Mouse (Mus musculus): Measurements from ENCODE around the gene Wdr83os.

DNA sequence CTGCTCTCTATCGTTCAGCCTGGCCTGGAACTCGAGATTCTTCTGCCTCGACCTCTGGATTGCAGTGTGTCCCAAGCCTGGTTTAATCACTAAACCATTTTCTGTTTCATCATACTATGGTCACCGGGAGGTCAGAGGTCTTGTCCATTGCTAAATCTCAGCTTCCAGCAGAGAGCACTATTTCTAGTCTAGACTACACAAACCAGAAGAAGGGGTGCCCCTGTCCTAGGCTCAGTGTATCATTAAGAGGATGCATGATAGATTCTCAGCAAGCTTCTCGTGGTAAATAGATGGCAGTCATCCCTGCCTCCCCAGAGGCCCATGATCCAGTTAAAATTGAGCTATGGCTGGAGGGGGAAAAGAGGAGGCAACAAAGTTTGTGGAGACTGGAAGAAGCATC is 9.5 kb upstream of the Wdr83os start:
- TF ChIP-seq POLR2A (IDR thresholded peaks at IDR 0.05; ENCODE audit: borderline replicate concordance, low read depth, low read length) (no peak), CTCF (IDR thresholded peaks at IDR 0.05; ENCODE audit: low read depth, low read length) (no peak)
